Mouse (Mus musculus) stomach, postnatal 0 days (tissue): ENCODE data around the gene Drosha.

Experiments
- CTCF ChIP-seq: IDR thresholded peaks from 2 replicates; pipeline ENCODE4 v1.5.1; 2016; ENCODE audit warnings: antibody characterized with exemption, low read depth, mild to moderate bottlenecking, moderate library complexity
- EP300 ChIP-seq: optimal IDR thresholded peaks from 2 replicates; pipeline ENCODE3; 2016; ENCODE audit warnings: antibody characterized with exemption

DNA sequence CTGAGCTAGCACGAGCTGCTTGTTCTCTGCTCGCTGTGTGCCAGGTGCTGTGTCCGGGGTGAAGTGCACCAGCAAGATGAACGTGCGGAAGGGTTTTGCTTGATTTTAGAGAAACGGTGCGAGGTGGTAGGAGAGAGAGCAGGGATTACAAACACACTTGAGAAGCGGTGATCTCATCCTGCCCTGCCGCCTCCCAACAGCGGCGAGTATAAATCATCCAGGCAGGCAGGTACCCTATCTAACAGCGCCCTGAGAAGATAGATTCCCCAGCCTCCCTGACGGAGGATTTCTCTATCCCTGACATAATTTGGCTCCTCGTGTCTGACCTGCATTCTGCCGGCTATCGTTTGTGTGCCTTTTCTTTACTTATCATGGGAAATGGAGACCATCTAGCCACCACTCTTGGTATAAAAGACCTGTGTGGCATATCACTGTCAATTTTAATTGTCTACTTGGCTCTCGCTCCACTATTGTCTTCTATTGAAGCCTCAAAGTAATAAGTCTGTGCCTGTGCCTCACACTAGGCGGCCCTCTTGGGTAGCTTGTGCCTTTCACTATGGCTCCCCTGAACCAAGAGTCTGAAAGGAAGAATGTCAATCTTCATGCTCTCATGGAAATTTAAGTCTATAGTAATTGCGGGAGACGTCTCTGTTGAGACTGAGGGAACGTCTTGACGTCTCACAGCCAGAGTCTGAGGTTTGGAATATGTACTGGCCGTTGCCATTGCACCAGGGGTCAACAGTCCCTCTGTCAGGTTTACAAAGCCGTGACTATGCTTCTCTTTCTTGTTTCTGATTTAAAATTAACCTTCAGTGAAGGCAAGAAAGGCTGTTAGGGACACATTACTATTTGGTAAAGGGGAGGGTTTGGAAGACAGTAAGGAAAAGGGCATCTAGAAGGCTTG, 95.6 kb downstream of the Drosha start:
- TF ChIP-seq EP300 (no peak), CTCF (no peak)
